Mouse (Mus musculus) adrenal gland, adult 2 months (tissue): ENCODE data around the gene Cfap157. TPM values are rescaled to one million over a fixed set of nuclear protein-coding genes. Genes with fewer than 3 reads are reported as not detected.
A peak's percentile ranks its signal among the peaks of the same experiment; 100 is the strongest.

Experiments
- DNase-seq: peaks from one replicate; pipeline ENCODE4 v3.0.0; 2021
- long read RNA-seq: library from polyadenylated mRNA; stranded (forward); transcript quantifications from one replicate; pipeline ENCODE4 v2.0.0, GENCODE M21; 2021
- polyA plus RNA-seq: library from polyadenylated mRNA; depleted of rRNA; stranded (reverse); fragments of >200 nt; gene quantifications from 2 replicates; pipeline ENCODE4 v1.2.3, GENCODE M21; 2012; rRNA removed
- total RNA-seq, 2 experiments: library from RNA; stranded (reverse); gene quantifications; 2 replicates each; pipeline ENCODE4 v1.2.3; 2021

Gene Cfap157
- not detected for total RNA-seq
- not detected in 2 replicates for polyA plus RNA-seq
- long read RNA-seq, result 0 reads

GRCm38 (mm10) chr2:32784048-32784681, at the start of gene Cfap157:
Gene Cfap157, minus strand, starts transcription at chr2:32784428.
- no peak for DNase-seq

GRCm38 (mm10) chr2:32828979-32829676, 44.9 kb upstream of the Cfap157 start:
- no peak for DNase-seq

DNA sequence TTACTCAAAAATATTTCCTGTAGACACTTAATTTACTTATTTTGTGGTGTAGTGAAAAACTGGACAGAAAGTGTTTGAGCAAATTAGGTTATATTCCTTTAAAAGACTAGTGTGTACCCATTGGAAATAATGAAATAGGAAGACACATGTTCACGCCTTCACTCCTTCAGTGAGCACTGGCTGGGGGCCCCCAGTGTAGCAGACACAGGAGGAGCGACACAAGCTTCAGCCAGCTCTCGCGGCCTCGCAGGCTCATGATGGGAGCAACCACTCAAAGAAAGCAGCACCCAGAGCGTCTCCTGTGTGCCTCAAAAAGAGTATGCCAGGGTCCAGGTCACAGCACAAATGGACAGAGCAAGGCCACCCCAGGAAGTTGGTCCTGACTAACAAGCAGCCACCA, 41.6 kb upstream of the Cfap157 start:
- no peak for DNase-seq

DNA sequence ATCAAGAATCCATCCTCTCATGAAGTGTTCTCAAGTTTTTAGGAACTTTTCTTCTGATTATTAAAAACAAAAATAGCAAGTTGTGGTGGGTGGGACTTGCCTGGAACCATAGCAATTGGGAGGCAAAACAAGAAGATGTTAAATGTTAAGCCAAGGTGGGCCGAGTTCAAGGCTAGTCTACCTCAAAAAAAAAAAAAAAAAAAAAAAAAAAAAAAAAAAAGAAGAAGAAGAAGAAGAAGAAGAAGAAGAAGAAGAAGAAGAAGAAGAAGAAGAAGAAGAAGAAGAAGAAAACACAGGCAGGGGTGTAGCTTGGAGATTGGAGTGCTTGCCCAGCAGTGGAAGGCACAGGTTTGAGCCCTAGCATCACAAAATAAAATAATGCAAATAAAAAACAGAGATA, 40.5 kb upstream of the Cfap157 start:
- no peak for DNase-seq

- no peak for DNase-seq
Measured at GRCm38 (mm10) chr2:32824181-32824580, 40.0 kb upstream of the Cfap157 start.

GRCm38 (mm10) chr2:32823579-32824154, 39.4 kb upstream of the Cfap157 start:
- DNase-seq, result no peak

DNA sequence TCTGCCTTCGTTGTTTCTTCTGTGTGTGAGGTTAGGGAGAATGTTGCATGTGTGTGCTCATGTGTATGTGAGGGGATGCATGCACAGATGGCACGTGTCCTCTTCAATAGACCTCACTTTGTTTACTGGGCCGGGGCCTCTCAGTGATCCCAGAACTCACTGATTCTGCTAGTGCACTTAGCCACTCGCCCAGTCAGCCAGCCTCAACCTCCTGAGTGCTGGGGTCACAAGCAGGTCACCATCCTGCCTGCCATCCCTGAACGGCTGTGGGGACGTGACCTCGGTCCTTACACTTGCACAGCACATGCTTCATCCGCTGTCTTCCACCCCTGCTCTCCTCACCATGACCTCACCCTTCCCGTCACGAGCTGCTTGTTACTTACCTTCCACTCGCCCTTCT, 38.9 kb upstream of the Cfap157 start:
- DNase-seq, result no peak

DNA sequence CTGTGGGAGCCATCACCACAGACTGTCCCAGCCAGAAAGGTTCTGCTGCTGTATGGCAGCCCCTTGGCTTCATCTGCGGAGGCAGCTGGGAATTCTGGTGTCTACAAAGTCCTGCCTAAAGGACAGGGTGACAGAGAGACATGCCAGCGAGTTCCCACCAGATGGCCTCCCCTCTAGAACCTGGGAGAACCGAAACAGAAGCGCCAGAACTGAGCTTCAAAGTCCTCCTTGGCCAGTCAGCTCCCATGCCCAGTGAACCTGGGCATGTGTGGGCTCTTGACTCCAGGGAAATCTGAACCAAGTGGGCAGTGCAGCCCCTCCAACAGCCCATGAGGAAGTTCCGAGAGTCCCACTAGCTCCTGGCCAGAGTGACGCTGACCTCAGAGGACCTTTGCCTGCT, 38.4 kb upstream of the Cfap157 start:
- no peak for DNase-seq

GRCm38 (mm10) chr2:32821041-32821802, 37.0 kb upstream of the Cfap157 start:
- peak; percentile 30 for DNase-seq

DNA sequence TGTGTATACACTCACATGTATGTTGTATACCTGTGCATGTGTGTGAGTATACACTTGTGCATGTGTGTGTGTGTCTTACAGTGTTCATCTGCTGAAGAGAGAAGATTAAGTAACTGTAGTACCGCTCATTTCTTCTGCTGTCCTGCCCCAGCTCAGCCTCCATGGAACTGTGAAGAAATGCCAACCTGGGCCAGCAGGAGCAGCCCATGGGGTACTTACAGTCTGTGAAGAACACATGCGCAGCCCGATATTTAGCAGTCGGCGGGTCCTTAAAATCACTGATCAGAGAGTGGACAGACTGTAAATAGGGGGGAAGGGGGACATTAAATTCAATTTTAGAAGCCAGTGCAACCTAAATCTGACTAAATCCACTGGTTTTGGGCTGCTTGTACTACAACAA, 34.0 kb upstream of the Cfap157 start:
- DNase-seq, result no peak

- DNase-seq, result no peak
Measured at GRCm38 (mm10) chr2:32817589-32817988, 33.4 kb upstream of the Cfap157 start.

DNA sequence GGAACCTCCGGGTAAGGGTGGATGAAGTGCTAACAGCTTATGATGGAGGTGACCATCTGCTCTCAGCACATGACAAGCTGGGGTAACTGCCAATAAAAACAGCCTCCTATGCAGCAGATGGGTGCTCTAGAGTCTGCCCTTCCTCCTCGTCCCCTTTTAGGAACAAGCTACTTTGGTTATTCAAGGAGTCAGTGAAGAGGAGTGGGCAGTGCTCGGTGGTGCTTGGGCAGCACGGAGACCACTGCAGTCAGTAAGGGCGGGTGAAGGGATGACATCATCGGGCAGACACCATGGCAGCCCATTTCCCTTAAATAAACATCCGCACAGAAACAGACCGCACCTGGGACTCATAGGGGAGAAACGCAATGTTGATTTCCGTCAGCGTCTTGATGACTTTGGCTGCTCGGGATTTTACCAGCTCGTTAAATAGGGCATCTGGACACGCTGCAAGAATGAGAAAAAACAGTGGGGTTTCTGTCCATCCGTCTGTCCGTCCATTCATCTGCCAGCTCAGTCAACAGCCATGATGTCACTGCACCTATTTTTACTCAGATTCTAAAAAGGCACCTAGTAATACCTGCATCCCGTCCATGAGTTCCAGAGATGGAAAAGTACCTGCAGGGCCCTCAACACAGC, 32.8 kb upstream of the Cfap157 start:
- no peak for DNase-seq

DNA sequence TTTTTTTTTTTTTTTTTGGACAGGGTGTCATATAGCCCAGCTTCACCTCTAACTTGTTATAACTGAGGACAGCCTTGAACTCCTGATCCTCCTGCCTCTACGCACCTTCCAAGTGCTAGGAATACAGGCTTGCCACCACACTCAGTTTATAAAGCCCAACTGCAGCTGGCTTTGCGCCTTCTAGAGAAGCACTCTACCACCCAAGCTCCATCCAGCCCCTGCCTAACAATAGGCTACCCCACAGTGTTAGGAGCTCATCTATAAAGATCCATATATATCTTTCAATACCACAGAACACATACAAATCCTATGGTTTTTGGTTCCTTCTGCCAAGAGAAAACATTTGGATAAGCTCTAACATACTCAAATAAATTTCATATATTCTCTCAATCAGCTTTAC, 32.3 kb upstream of the Cfap157 start:
- no peak for DNase-seq

- DNase-seq, result no peak
Measured at GRCm38 (mm10) chr2:32811959-32812358, 27.7 kb upstream of the Cfap157 start.

DNA sequence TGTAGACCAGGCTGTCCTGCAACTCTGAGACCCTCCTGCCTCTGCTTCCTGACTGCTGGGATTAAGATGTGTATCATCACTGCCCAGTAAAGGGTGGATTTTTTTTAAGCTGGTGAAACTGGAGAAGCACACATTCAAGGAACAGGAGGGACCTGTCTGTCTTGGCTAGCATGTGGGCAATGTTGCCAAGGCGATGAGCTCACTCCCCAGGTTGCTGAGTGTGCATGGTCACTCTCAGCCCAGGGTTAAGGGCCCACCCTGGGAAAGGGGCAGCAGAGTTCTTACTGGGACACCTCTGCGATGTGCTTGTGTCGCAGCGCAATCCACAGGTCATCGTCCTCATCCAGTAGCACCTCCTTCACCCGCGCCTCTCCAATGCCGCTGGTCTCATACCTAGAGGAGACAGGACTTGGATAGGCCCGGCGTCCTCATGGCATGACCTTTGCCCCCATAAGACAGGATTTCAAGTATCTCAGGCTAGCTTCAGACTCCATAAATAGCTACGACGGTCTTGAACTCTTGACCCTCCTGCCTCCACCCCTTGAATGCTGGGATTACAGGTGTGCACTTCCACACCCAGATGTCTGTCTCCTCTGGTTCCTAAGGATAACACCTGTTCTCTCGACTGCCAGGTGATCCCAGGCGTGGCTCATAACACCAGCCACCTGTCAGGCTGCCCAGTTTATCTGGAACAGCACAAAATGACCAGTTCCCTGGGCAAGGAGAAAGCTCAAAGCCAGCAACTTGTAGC, 24.8 kb upstream of the Cfap157 start:
- DNase-seq, result no peak

GRCm38 (mm10) chr2:32798251-32798962, 14.2 kb upstream of the Cfap157 start:
- DNase-seq, result no peak

- DNase-seq, result no peak
Measured at GRCm38 (mm10) chr2:32795748-32796418, 11.7 kb upstream of the Cfap157 start.

DNA sequence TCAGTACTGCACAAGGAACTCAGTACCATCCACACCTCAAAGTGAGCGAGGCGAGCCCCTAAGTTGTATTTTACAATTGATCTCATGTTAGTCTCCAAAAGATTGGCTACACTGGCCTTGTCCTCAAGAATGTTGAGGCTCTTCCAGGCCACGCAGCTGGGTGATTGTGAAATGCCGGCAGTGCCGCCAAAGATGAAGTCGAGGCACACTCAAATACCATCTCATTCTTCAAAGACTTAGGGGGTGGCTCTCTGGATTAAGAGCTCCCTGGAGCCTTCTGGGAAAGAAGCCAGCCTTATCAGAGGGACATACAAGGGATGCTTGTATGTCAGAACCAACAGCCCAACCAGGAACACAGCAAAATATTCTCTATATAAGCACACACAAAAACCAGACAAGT, 7.1 kb upstream of the Cfap157 start:
- DNase-seq, result peak; percentile 43

DNA sequence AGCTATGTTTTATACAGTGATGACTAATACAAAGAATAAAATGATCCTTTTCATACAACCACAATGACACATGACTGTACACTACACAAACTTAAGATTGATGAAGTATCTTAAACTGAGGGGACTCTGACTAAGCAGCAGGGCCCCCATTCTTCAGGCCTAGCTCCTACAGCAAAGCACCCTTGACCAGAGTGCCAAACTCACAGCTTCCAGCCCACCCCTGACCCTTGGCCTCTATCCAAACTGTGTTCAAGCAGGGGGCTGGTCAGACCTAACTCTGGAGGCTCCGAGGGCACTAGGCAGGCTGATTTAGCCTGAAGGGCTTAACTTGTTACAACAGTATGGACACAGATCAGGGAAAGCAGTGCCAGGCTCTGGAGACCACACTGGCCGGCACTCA, 4.4 kb upstream of the Cfap157 start:
- no peak for DNase-seq

- no peak for DNase-seq
Measured at GRCm38 (mm10) chr2:32787176-32787575, 2.9 kb upstream of the Cfap157 start.
